Mouse (Mus musculus) brain, embryonic 14.5 days (tissue): ENCODE measurements around the gene Ptprb.

ENCODE experiments used
- CTCF ChIP-seq: fragments of 200-500 bp; IDR thresholded peaks from 2 replicates; pipeline ENCODE4 v1.5.1; 2012; ENCODE audit warnings: inconsistent platforms, mild to moderate bottlenecking, moderate library complexity, borderline replicate concordance; ENCODE audit not compliant: insufficient read depth, insufficient read length; ENCODE audit errors: extremely low read depth
- POLR2A ChIP-seq: fragments of 200-500 bp; IDR thresholded peaks from 2 replicates; pipeline ENCODE4 v1.6.1; 2012; ENCODE audit warnings: mild to moderate bottlenecking, inconsistent platforms, borderline replicate concordance; ENCODE audit not compliant: poor library complexity, insufficient read depth, insufficient read length, severe bottlenecking; ENCODE audit errors: extremely low read depth

DNA sequence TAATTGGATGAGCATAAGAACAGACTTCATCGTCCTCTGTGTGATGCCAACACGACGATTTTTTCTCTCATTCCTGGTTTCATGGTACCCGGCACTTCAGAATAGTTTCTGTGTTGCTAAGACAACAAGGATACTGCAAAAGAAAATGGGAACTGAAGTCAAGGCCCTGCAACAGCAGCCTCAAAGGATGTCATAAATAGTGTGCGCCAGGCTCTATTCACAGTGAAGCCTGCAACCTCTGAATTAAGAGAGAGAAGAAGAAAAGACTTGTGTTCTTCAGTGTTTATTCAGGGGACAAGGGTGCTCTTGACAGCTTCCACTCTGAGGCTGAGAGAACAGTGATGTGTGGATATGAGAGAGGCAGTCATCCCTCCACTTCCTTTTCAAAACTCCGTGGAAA lies 140.8 kb downstream of the Ptprb start:
- TF ChIP-seq POLR2A (no peak), CTCF (no peak)
